Mouse (Mus musculus) lung, postnatal 0 days (tissue): ENCODE measurements around the gene Ddhd1. TPM values are rescaled to one million over a fixed set of nuclear protein-coding genes. Genes with fewer than 3 reads are reported as not detected.

ENCODE experiments used
- ATAC-seq: fragments of 200-750 bp; cut with Nextera tagmentation; 2 replicates; pipeline ENCODE4 v1.8.0; 2017; ENCODE audit warnings: moderate library complexity
- DNase-seq: peaks from one replicate; pipeline ENCODE4 v3.0.0-alpha.2; 2016; ENCODE audit warnings: low spot score
- H3K27ac ChIP-seq: fragments of 300-500 bp; sonication (generic); 2 replicates; pipeline ENCODE4 v1.5.1; 2014; ENCODE audit warnings: antibody characterized with exemption, mild to moderate bottlenecking, low read length, mixed read lengths
- H3K27me3 ChIP-seq: fragments of 300-500 bp; sonication (generic); replicated peaks from 2 replicates; pipeline ENCODE4 v1.6.1; 2014; ENCODE audit warnings: low read length, mixed read lengths; ENCODE audit not compliant: insufficient read depth
- H3K36me3 ChIP-seq: fragments of 300-500 bp; sonication (generic); 2 replicates; pipeline ENCODE4 v1.6.1; 2014; ENCODE audit warnings: low read length, mixed read lengths; ENCODE audit not compliant: insufficient read depth
- H3K4me1 ChIP-seq: fragments of 300-500 bp; sonication (generic); 2 replicates; pipeline ENCODE4 v1.6.1; 2014; ENCODE audit warnings: antibody characterized with exemption, low read depth, low read length, mixed read lengths; ENCODE audit not compliant: insufficient read depth
- H3K4me2 ChIP-seq: fragments of 300-500 bp; sonication (generic); replicated peaks from 2 replicates; pipeline ENCODE4 v1.6.1; 2014; ENCODE audit warnings: low read depth, mild to moderate bottlenecking, low read length, moderate library complexity, mixed read lengths
- H3K4me3 ChIP-seq: fragments of 300-500 bp; sonication (generic); 2 replicates; pipeline ENCODE4 v1.5.1; 2014; ENCODE audit warnings: low read depth, low read length
- H3K9ac ChIP-seq: fragments of 300-500 bp; sonication (generic); replicated peaks from 2 replicates; pipeline ENCODE4 v1.6.1; 2014; ENCODE audit warnings: low read depth, mild to moderate bottlenecking
- H3K9me3 ChIP-seq: fragments of 300-500 bp; sonication (generic); 2 replicates; pipeline ENCODE4 v1.6.1; 2016; ENCODE audit warnings: low read length, mixed read lengths
- CTCF ChIP-seq: IDR thresholded peaks from 2 replicates; pipeline ENCODE4 v1.5.1; 2016; ENCODE audit warnings: antibody characterized with exemption, mild to moderate bottlenecking
- EP300 ChIP-seq: IDR thresholded peaks from 2 replicates; pipeline ENCODE4 v1.6.1; 2016; ENCODE audit warnings: antibody characterized with exemption, mild to moderate bottlenecking, control low read depth
- WGBS: fragments of 180-500 bp; shearing (Covaris S2); extraction: QIAGEN DNeasy Blood & Tissue Kit; methylation state at CpG from one replicate; pipeline ENCODE4 v1.1.7; 2014; 5-methylcytosine and 5-hydroxymethylcytosine counted together
- microRNA-seq: library from miRNA; unstranded; fragments of <30 nt; microRNA quantifications from one replicate; pipeline ENCODE4, GENCODE M21; 2016
- polyA plus RNA-seq: library from polyadenylated mRNA; unstranded; fragments of >200 nt; fragmentation: Nextera tagmentation; extraction: Ambion mirVana; gene quantifications from 2 replicates; pipeline ENCODE4 v1.2.1, GENCODE M21; 2015

Gene Ddhd1
- polyA plus RNA-seq, 1 experiment from 2014 or later, result 7.5 TPM

DNA sequence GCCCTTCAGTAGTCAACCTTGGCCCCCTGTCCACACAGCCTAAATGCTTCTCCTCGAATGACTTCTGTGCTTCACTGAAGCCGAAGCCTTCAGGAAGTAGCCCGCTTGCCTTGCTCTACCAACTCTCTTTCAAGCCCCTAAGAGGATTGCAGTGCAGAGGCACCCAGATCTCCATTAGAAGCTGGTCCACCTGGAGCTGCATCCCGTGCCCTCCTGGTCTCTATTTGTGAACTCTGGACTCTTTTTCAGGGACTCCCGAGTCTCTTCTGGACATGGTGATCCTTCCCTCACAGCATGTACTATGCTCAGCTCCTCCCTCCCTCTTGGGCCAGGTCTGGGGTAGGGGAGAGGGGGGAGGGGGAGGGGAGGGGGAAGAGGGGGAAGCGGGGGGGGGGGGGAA lies 113.9 kb downstream of the Ddhd1 start:
- TF ChIP-seq EP300, result no peak
- no peak for TF ChIP-seq CTCF
- no peak overlapping the region for H3K4me3 ChIP-seq
- 67% methylated on average over 5 of the region's 6 CpGs for WGBS
- no peaks in the 10 kb centered on the region for H3K36me3 ChIP-seq
- no peaks in the 10 kb centered on the region for H3K9me3 ChIP-seq
- DNase-seq (no peak), ATAC-seq (no peak)
- H3K27ac ChIP-seq, result no peak overlapping the region
- no peaks in the 10 kb centered on the region for H3K27me3 ChIP-seq
- H3K4me1 ChIP-seq, result no peaks in the 10 kb centered on the region
- H3K9ac ChIP-seq, result no peak overlapping the region
- H3K4me2 ChIP-seq, result no peak overlapping the region

DNA sequence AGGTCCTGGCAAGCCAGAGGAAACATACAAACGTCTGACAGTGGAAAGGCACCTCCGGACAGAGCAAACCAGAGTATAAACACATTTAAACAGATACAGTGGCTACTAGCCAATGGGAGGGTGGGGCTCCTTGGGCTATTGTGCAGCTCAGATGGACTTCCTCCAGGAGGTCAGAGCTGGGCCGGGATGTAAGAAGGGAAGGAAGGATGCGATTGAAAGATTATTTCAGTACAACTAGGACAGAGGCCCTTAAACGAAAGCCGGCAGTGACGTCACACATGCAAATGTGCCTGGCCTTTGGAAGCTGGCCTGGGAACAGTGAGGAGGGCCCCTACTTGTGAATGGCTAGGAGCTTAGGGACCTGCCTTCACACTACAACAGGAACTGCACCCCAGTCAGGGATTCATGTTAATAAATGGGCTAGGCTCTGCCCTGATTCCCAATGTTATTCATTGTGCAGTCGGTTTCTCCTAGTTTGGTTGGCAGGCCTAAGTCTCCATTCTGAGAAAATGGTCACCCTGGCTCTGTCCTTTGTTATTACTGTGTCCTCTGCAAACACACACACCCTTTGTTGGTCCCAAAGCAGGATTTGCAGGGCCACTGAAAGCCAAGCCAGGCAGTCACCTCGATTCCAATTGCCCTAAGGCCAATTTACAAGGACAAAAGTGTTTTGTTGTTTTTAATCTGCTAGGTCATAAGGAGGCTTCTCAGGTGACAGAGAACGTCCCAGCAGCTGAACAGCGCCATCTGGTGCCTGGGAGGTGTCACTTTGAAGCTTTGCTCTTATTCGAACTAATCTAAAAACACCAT lies 118.1 kb downstream of the Ddhd1 start:
- Histone ChIP-seq H3K27ac (peak overlapping the region; percentile 73), H3K27me3 (no peaks in the 10 kb centered on the region), H3K9ac (no peak overlapping the region), H3K4me2 (no peak overlapping the region), H3K4me1 (no peaks in the 10 kb centered on the region), H3K9me3 (no peaks in the 10 kb centered on the region), H3K4me3 (no peak overlapping the region), H3K36me3 (no peaks in the 10 kb centered on the region)
- DNase-seq (peak; percentile 90), ATAC-seq (peak; percentile 94)
- WGBS, result 21% methylated on average over 12 of the region's 12 CpGs
- TF ChIP-seq CTCF (peak; percentile 90), EP300 (peak; percentile 95)

Small RNA genes lying within 50 kb of the gene (microRNA-seq; reads per million reads assigned to microRNA genes)
- not detected for gene Mir5131

Other genes starting within 250 kb of the Ddhd1 start
- 362 and 383 TPM in 2 replicates for gene Fermt2, start 128.0 kb downstream of the Ddhd1 start, polyA plus RNA-seq